10 mouse cellular contexts compared by ENCODE assay signal in the genomic region with DNA sequence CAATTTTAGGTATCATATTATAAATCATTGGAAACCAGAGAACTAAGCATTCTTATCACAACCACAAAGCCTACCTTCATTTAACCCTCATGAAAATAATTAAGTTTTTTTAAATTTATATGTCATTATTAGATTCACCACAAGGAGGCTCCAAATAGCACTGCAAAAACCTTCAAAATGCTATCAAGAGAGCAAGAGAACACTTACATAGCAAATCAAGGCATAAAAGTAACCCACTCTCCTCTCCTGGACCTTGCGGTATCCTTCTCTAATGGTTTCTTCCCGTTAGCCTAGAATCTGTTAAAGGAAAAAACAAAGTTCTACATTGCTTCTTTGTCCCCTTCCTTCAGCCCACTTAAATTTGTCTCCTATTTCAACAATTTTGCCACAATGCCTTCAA. TPM values are rescaled to one million over a fixed set of nuclear protein-coding genes. Genes with fewer than 3 reads are reported as not detected.
DNase-seq lines count a peak whose midpoint lies in the region; ATAC-seq and TF ChIP-seq lines count a peak whose summit lies in the region.
"Had no signal": no experiment of that assay in that cellular context is flagged by ENCODE, and none has a peak within 500 bp of the region (broad histone marks: within the 10 kb centered on the region; RNA-seq: fewer than 3 reads in every experiment).

No protein-coding gene starts in this region.

- H3K9ac ChIP-seq in liver, adult 2 months (ENCODE audit: low read depth, low read length), result peak overlapping the region; percentile 65
- no peak overlapping the region for H3K9ac ChIP-seq in liver, embryonic 12.5 days
- no peak overlapping the region for H3K9ac ChIP-seq in ES-E14 (ENCODE audit: insufficient read depth, low read depth, low read length, poor library complexity, severe bottlenecking)
- H3K9ac ChIP-seq: heart, embryonic 13.5 days; lung, embryonic 15.5 days had no signal

- peaks cover 25% of the 10 kb centered on the region; the same call in 1 of the 2 replicates for H3K79me2 ChIP-seq in liver, adult 2 months (ENCODE audit: control insufficient read depth, insufficient read depth, low read length)

- peaks cover 28% of the 10 kb centered on the region for H3K4me1 ChIP-seq in liver, adult 2 months (ENCODE audit: control insufficient read depth, insufficient read depth, low read length)
- H3K4me1 ChIP-seq in liver, embryonic 12.5 days, result 0 out of 2 replicates have a peak, but pooled peaks cover 3% of the 10 kb centered on the region
- peaks cover 0 to 3% of the 10 kb centered on the region in 2 experiments; a peak in 1 of 4 replicates for H3K4me1 ChIP-seq in ES-E14 (ENCODE audit: control insufficient read depth in 2 of 2, insufficient read depth in 2 of 2, low read length in 2 of 2, poor library complexity in 1 of 2)
- H3K4me1 ChIP-seq: heart, embryonic 13.5 days; lung, embryonic 15.5 days had no signal

- no peak for ATAC-seq in liver, embryonic 12.5 days
- peak; percentile 30; the same call in 1 of the 2 replicates for ATAC-seq in neutrophil, adult 5-6 weeks (ENCODE audit: extremely low read depth, insufficient number of reproducible peaks, low FRiP score, poor library complexity, severe bottlenecking)

- peak overlapping the region; percentile 76; the same call in 1 of the 2 replicates for H3K4me3 ChIP-seq in liver, adult 2 months (ENCODE audit: insufficient read depth, low read depth, low read length)
- H3K4me3 ChIP-seq in liver, embryonic 12.5 days, result no peak overlapping the region
- H3K4me3 ChIP-seq in ES-E14 (ENCODE audit: insufficient read depth in 1 of 2, low read depth in 1 of 2, low read length in 2 of 2, poor library complexity in 1 of 2, severe bottlenecking in 1 of 2), result no peak overlapping the region
- H3K4me3 ChIP-seq: heart, embryonic 13.5 days; lung, embryonic 15.5 days had no signal

- in situ Hi-C loops in ES-E14 (cut with MboI; ENCODE audit: low sequenced_read_pairs in 2 of 2, unreplicated experiment in 2 of 2), result no loop called here

- no peak overlapping the region for H3K4me2 ChIP-seq in liver, embryonic 12.5 days
- H3K4me2 ChIP-seq: heart, embryonic 13.5 days; lung, embryonic 15.5 days had no signal

- peak overlapping the region; percentile 63 for H3K27ac ChIP-seq in liver, adult 2 months (replicated peaks; ENCODE audit: insufficient read depth, low read depth, low read length)
- H3K27ac ChIP-seq in liver, embryonic 12.5 days, result no peak overlapping the region
- no peak overlapping the region for H3K27ac ChIP-seq in ES-E14 (ENCODE audit: insufficient read depth, low read depth, low read length, poor library complexity, severe bottlenecking)
- H3K27ac ChIP-seq: heart, embryonic 13.5 days; lung, embryonic 15.5 days had no signal

- H3K36me3 ChIP-seq in liver, adult 2 months (ENCODE audit: control insufficient read depth, insufficient read depth, low read length), result peaks cover 4% of the 10 kb centered on the region
- H3K36me3 ChIP-seq in liver, embryonic 12.5 days, result no peaks in the 10 kb centered on the region
- no peaks in the 10 kb centered on the region for H3K36me3 ChIP-seq in ES-E14 (ENCODE audit: control insufficient read depth, insufficient read depth, low read length, poor library complexity, severe bottlenecking)
- H3K36me3 ChIP-seq: heart, embryonic 13.5 days; lung, embryonic 15.5 days had no signal

- 13% methylated on average over 2 of the region's 2 CpGs for WGBS in liver, adult 2 months
- 53% methylated on average over 2 of the region's 2 CpGs for WGBS in liver, embryonic 12.5 days (ENCODE audit: insufficient replicate concordance)

- H3K9me3 ChIP-seq in liver, embryonic 12.5 days (replicated peaks), result no peaks in the 10 kb centered on the region
- H3K9me3 ChIP-seq in ES-E14 (ENCODE audit: control insufficient read depth, insufficient read depth, low read depth, low read length), result no peaks in the 10 kb centered on the region
- H3K9me3 ChIP-seq: heart, embryonic 13.5 days; lung, embryonic 15.5 days had no signal

- intact Hi-C loops in gastrocnemius, postnatal 14 days (cut with DNase I; ENCODE audit: low total_unique reads), result no loop called here

- H3K27me3 ChIP-seq in liver, adult 2 months (ENCODE audit: control insufficient read depth, insufficient read depth, low read length), result no peaks in the 10 kb centered on the region
- H3K27me3 ChIP-seq in liver, embryonic 12.5 days (replicated peaks), result no peaks in the 10 kb centered on the region
- H3K27me3 ChIP-seq: heart, embryonic 13.5 days; lung, embryonic 15.5 days had no signal

- no peak for TF ChIP-seq POLR2A in liver, adult 2 months (IDR thresholded peaks at IDR 0.05; ENCODE audit: extremely low read depth, insufficient read depth, low read length)

- DNase-seq in liver, adult 2 months (ENCODE audit: extremely low read depth, low read depth, low spot score), result peak; percentile 71
- no peak for DNase-seq in ES-E14 (ENCODE audit: low read depth, low spot score)
- peak; percentile 45 for DNase-seq in adipocyte (ENCODE audit: low spot score)
- DNase-seq in gastrocnemius, postnatal 14 days, result no peak
- no peak for DNase-seq in cerebellum, postnatal 25 days
- DNase-seq: thymus, postnatal 25 days had no signal

- TF ChIP-seq CTCF in liver, adult 2 months (IDR thresholded peaks at IDR 0.05; ENCODE audit: low read depth, low read length), result peak; percentile 24; the same call in 1 of the 2 replicates

TF ChIP-seq in ES-E14, 5 proteins besides CTCF, POLR2A, EP300 and RAD21:
- TF ChIP-seq CHD2 (IDR thresholded peaks at IDR 0.05; ENCODE audit: low read depth, low read length) (no peak), ZNF384 (IDR thresholded peaks at IDR 0.05; ENCODE audit: low read depth, low read length) (peak; percentile 58; the same call in 1 of the 2 replicates)

RNA-seq across cellular contexts. Expression of gene Shld2, which starts 37.0 kb away (rescaled TPM):
- total RNA-seq in liver, adult 2 months (2014; rRNA removed), result 25.4 and 36.4 TPM in 2 replicates
- 9.2 and 12.2 TPM in 2 replicates for polyA plus RNA-seq in liver, adult 2 months (2012; rRNA removed)
- polyA plus RNA-seq in liver, embryonic 12.5 days (2016; fragmentation: Nextera tagmentation; extraction: Ambion mirVana), result 8.2 and 9.7 TPM in 2 replicates
- 10.8 and 14.8 TPM in 2 replicates for total RNA-seq in ES-E14 (2012; rRNA removed)
- 29.7 TPM in 2 replicates for total RNA-seq in neutrophil, adult 5-6 weeks (2017)
- 1 to 10 TPM; 6.8 to 7.0 TPM for total RNA-seq in gastrocnemius, postnatal 14 days (2021)

RNA-seq across cellular contexts. Expression of gene Glud1, which starts 37.2 kb away (rescaled TPM):
- total RNA-seq in liver, adult 2 months (2014; rRNA removed), result 691 and 755 TPM in 2 replicates
- polyA plus RNA-seq in liver, adult 2 months (2012; rRNA removed), result 633 and 710 TPM in 2 replicates
- polyA plus RNA-seq in liver, embryonic 12.5 days (2016; fragmentation: Nextera tagmentation; extraction: Ambion mirVana), result 137 and 145 TPM in 2 replicates
- 199 and 211 TPM in 2 replicates for total RNA-seq in ES-E14 (2012; rRNA removed)
- total RNA-seq in neutrophil, adult 5-6 weeks (2017), result 225 and 241 TPM in 2 replicates
- 100 to 1,000 TPM; 110 to 129 TPM for total RNA-seq in gastrocnemius, postnatal 14 days (2021)

RNA-seq across cellular contexts. Expression of gene Syt15, which starts 53.9 kb away (rescaled TPM):
- 0.07 and 0.09 TPM in 2 replicates for total RNA-seq in liver, adult 2 months (2014; rRNA removed)
- 0.12 and 0.22 TPM in 2 replicates for polyA plus RNA-seq in liver, adult 2 months (2012; rRNA removed)
- polyA plus RNA-seq in liver, embryonic 12.5 days (2016; fragmentation: Nextera tagmentation; extraction: Ambion mirVana), result 0.44 TPM in 2 replicates
- 0.26 TPM in 1 of 2 replicates, not detected in the other for total RNA-seq in ES-E14 (2012; rRNA removed)
- not detected in 2 replicates for total RNA-seq in neutrophil, adult 5-6 weeks (2017)
- under 1 TPM; 0.78 to 0.82 TPM for total RNA-seq in gastrocnemius, postnatal 14 days (2021)

Comparison
In these comparisons a context has a peak if more than half of its experiments do, and no peak if none do; other contexts are left out.
1. DNase-seq: peak in liver, adult 2 months (single experiment) and adipocyte (single experiment); none in ES-E14 (single experiment), gastrocnemius, postnatal 14 days (single experiment) and cerebellum, postnatal 25 days (0 of 2).